Mouse (Mus musculus) heart, postnatal 25 days (tissue): Measurements from ENCODE around the gene Piga. TPM values are rescaled to one million over a fixed set of nuclear protein-coding genes. Genes with fewer than 3 reads are reported as not detected.

Experiments used
- DNase-seq: peaks from one replicate; pipeline ENCODE4 v3.0.0; 2022; ENCODE audit warnings: low spot score
- intact Hi-C: fragments of 180-260 bp; cut with DNase I; formaldehyde crosslinking; loops from one replicate; pipeline ENCODE4 v1.15.1; 2025
- total RNA-seq, 2 experiments: library from RNA; stranded (reverse); gene quantifications; 2 replicates each; pipeline ENCODE4 v1.2.3; 2021

Piga gene
- 1 to 10 TPM; 2.3 to 3.1 TPM for total RNA-seq

DNA sequence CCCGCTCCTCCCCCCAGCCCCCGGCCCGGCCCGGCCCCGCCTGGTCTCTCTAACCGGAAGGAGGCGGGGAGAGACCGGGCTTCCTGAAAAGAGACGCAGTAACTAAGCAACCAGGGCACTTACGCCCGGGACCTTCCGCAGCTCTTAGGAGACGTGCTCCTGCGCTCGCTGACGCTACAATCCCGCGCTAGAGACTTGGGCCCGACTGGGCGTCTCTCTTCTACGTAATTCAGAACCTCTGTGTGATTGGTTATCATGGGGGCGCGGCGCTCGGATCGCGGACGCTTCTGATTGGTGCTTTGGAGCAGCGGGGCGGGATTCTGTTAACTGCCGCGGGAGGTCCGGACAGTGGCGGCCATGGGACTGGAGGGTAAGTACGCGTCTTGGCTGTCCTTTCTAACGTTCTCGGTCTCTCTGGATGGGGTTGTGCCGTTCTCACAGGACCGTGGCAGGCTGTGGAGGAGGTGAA lies at the start of gene Piga:
Gene Piga (plus strand): TSS at position 317 of the 469 bp plus-strand sequence.
- DNase-seq: peak; percentile 90
- intact Hi-C loops: no loop called here

- intact Hi-C loops: no loop called here
- no peak for DNase-seq
These were observed 49.0 kb upstream of the Piga start for GRCm38 (mm10) chrX:164370576-164370975.

DNA sequence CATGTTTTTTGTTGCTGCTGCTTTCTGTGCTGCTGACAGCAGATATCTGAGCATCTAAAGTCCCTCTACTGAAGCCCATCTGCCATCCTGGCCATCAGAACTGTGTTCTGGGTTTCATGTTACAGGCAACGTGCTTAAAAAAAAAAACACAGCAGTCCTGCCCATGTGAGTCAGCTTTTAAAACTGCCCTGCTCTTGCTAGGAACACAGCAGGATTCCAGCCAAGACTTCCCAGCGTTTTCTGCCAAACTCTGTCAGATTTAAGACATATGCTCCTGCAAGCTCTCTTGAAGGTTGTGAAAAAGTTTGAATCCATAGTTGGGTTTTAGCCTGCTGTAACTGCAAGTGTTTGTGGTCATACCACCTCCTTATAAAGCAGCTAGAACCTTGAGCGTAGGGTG lies 46.5 kb upstream of the Piga start, which contains the start of gene Vegfd:
Gene Vegfd (plus strand): TSS at position 298 of the 400 bp plus-strand sequence.
- DNase-seq: peak; percentile 10
- intact Hi-C loops: no loop called here

DNA sequence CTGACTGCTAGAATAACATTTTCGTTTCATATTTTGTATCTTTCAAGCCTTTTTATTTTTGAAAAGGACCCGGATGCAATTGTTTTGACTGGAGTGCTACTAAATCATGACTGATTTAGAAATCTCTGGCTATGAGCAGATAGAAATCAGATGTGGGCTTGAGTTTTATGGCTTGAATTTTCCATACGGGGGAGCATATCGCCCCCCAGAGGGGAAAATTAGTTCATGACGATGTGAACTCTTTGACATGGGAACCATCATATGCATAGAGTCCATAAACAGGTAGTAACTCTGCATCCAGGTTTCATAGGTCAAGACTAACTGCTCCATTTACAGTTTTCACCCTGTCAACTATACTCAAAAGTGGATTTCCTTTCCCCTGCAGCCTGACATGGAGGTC lies 45.0 kb upstream of the Piga start:
- intact Hi-C loops: no loop called here
- no peak for DNase-seq

DNA sequence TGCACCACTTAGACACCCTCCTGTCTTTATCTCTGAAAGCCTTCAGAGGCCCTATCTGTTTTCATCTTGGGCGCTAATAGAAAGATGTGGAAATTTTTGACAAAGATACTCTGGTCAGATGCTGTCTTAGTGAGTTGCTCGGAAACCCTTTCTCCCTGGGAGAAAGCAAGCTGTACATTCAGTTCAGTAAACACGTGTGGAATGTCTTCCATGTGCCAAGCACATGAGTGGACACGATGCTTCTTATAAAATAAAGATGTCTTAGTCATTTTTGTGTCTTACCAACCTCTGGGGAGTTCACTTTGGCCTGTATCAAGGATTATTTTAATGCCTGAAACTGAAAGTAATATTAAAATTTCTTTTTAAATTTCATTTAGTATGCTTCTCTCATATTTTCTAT lies 39.9 kb upstream of the Piga start:
- intact Hi-C loops: no loop called here
- no peak for DNase-seq

- DNase-seq: peak; percentile 48
- intact Hi-C loops: no loop called here
These were observed 37.8 kb upstream of the Piga start for GRCm38 (mm10) chrX:164381618-164382408.

DNA sequence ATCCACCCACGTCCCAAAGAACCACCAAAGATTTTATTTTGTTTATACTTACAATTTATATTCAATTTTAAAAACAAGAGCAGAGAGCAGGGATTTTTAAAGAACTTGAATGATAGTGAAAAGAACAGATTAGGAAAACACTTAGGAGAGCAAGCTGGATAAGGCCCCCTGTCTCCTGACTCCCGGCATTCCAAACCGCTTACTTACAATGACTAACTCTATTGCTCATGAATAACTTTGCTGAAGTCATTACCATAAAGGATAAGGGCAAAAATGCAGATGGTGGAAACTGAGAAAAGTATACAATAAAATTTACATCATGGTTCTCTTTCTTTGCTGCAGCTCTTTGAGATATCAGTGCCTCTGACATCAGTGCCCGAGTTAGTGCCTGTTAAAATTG lies 25.5 kb upstream of the Piga start:
- DNase-seq: no peak
- intact Hi-C loops: no loop called here

GRCm38 (mm10) chrX:164398456-164398855 lies 21.1 kb upstream of the Piga start:
- intact Hi-C loops: loop anchor here (2.0 to 5.0 kb wide), 3 partner anchors 49 to 216 kb away; no protein-coding TSS in a partner anchor
- no peak for DNase-seq

DNA sequence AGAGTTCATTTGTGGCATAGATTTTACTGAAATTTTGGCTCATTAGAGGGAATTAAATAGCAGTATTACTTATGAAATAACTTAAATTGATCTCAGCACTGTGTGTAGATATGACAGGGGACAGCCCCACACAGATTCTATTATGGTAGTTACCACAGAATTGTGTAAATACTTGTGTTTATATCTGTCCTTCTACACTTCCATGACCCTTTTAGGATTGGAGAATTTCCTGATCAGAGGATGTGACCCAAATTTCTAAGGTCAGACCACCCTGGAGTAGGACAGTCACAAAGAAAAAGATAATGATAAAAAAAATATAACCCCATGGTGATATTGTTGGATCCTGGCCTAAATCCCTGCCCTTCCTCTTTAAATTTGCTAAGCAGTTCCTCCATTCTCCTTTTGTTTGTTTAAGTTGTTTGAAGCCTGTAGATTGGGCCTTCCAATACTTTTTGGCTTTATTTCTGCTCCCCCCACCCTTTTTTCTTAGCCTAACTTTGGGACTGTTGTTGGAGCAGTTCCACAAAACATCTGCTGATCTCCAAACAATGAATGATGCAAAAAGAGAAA lies 14.4 kb upstream of the Piga start:
- intact Hi-C loops: no loop called here
- no peak for DNase-seq

GRCm38 (mm10) chrX:164406133-164407022 lies 13.2 kb upstream of the Piga start:
- no peak for DNase-seq
- intact Hi-C loops: no loop called here

DNA sequence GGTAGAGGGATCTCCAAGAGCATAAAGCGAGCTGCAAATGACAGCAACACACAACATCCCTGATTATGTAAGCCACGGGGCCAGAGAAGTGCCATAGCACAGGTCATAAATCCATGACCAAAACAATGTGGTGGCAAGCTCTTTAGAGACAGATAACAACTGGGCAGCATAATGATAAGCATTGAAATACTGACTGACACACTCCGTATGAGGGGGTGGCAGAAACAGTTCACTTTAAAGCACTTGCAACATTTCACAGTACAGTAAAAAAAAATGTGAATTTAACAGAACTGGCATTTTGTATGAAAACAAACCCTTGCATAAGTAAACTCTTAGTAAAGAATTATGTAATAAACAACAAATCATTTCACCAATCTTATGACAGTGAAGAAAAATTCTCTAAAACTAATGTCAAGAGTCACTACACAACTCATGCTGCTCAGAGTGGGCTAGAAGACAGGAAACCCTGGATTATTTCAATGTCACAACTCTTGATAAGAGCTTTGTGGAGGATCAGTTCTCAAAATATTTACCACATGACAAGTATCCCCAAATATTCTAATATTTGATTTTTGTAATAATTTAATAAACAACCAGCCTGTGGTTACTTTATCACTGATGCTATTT lies 11.2 kb upstream of the Piga start:
- intact Hi-C loops: no loop called here
- DNase-seq: no peak

GRCm38 (mm10) chrX:164410562-164410961 lies 9.0 kb upstream of the Piga start:
- no peak for DNase-seq
- intact Hi-C loops: no loop called here

DNA sequence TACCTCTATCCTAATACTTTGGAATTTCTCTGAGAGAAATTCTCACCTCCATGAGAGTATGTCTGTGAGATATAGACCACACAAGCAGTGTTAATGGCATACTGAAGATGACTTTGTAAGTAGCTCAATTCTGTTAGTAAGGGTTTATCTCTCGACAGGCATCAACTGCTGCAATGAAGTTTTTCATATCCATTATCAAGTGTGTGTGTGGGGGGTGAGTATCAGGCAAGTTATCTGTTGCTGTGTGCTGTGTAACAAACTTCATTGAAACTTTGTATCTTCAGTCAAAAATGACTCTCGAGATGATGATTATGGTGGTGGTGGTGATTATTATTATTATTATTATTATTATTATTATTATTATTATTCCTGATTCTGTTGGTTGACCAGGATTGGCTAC lies 2.8 kb upstream of the Piga start:
- DNase-seq: no peak

DNA sequence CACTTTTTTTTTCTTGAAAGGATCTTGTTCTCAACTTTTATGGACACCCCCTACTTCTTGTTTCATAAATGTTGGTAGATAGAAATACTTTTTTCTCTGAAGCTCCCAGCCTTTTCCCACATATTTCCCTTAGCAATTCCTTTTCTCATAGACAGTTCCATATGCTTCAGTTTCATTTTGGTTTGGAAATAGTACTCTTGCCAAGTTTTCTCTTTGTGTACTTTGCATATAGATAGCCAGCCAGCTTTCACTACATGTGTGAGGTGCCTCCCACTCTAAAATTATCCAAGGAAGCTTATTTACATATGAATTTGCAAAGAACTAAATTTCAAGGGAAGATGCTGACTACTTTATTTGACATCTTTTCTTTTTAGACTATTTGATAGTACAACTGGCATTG lies 1.6 kb upstream of the Piga start:
- intact Hi-C loops: no loop called here
- DNase-seq: no peak

More for the DNA sequence above, 2.8 kb upstream of the Piga start:
- intact Hi-C loops: no loop called here

DNA sequence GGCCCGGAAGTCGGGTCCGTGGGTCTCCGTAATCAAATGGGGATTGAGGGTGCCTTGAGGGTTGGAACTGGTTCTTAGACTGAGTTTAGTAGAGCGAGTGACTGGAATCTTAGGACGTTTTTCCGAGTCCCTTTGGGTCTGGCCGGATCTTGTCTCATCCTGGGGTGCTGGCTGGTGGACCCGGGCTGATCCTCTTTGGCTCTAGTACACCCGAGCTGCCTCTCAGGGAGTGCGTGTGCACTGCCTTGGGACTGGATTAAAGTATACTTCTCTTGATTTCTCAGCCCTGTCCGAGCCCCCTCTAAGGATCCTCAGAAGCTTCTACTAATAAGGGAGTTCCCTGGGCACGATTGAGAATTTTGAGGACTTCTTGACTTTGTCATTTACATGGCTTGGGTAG lies 368 bp downstream of the Piga start:
- DNase-seq: no peak
- intact Hi-C loops: loop anchor here (10.0 kb wide), 1 partner anchor 335 kb away; the partner anchor contains the start of gene Cltrn

GRCm38 (mm10) chrX:164420518-164420917 lies 931 bp downstream of the Piga start:
- intact Hi-C loops: loop anchor here (10.0 kb wide), 1 partner anchor 336 kb away; the partner anchor contains the start of gene Cltrn
- no peak for DNase-seq

DNA sequence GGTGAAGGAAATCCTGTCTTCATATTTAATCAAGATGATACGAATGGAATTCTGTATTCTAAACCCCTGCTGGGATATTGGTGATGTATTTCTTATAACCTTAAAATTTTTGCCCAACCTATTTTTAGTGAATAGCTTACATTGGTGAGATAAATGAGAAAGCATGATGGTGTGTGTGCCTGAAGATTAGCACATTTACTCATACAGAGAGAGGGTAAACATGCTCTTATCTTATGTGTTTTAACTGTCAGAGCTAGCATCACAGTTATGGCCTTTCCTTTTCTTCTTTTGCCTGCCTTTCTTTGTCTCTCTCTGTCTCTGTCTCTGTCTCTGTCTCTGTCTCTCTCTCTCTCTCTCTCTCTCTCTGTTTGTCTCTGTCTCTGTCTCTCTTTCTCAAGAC lies 5.2 kb downstream of the Piga start:
- no peak for DNase-seq
- intact Hi-C loops: loop anchor here (10.0 kb wide), 1 partner anchor 340 kb away; the partner anchor contains the start of gene Cltrn

DNA sequence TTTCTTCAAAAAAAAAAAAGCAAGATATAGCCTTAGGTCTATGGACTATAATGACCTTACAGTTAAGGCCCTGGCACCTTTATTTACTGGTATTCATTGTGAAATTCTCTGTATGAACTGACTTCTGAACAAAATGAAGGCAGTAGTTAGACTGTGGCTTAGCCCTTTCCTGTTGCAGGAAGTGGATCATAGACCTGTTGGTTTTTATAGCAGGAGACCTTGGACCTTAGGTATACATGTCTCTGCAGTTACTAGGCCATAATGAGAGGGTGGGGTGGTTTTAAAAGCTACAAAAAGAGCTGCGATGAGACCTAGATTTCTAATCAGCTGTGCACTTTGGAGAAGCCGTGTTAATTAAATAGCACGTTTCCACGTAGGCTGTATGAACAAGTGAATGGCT lies 7.7 kb downstream of the Piga start:
- no peak for DNase-seq
- intact Hi-C loops: loop anchor here (10.0 kb wide), 1 partner anchor 342 kb away; the partner anchor contains the start of gene Cltrn

- no peak for DNase-seq
- intact Hi-C loops: loop anchor here (10.0 kb wide), 1 partner anchor 343 kb away; the partner anchor contains the start of gene Cltrn
These were observed 8.6 kb downstream of the Piga start for GRCm38 (mm10) chrX:164428224-164428623.

- DNase-seq: no peak
- intact Hi-C loops: no loop called here
These were observed 11.0 kb downstream of the Piga start for GRCm38 (mm10) chrX:164430621-164431020.
